Mouse (Mus musculus) E14TG2a.4 (cell line): ENCODE data around the gene Slc7a11.

Source experiments
- H3K27me3 ChIP-seq: 2 replicates; pipeline ENCODE4 v1.6.1; 2014; ENCODE audit warnings: low read length, control low read depth; ENCODE audit not compliant: insufficient read depth
- H3K36me3 ChIP-seq: 2 replicates; pipeline ENCODE4 v1.6.1; 2014; ENCODE audit warnings: low read length, control low read depth; ENCODE audit not compliant: insufficient read depth
- H3K4me1 ChIP-seq: replicated peaks from 2 replicates; pipeline ENCODE4 v1.6.1; 2014; ENCODE audit warnings: low read depth, low read length, control low read depth
- H3K4me3 ChIP-seq: replicated peaks from 2 replicates; pipeline ENCODE4 v1.5.1; 2014; ENCODE audit warnings: mild to moderate bottlenecking, low read length
- H3K9me3 ChIP-seq: 2 replicates; pipeline ENCODE4 v1.6.1; 2014; ENCODE audit warnings: low read length, control low read depth
- CTCF ChIP-seq: conservative IDR thresholded peaks from 2 replicates; pipeline ENCODE4 v1.5.1; 2014; ENCODE audit warnings: low read length
- NANOG ChIP-seq: IDR thresholded peaks from 2 replicates; pipeline ENCODE4 v1.6.1; 2014; ENCODE audit warnings: borderline replicate concordance, low read length, mixed read lengths
- POU5F1 ChIP-seq: IDR thresholded peaks from 2 replicates; pipeline ENCODE4 v1.6.1; 2014; ENCODE audit warnings: low read length, borderline replicate concordance

The Slc7a11 gene

GRCm38 (mm10) chr3:50382729-50383128, 60.7 kb downstream of the Slc7a11 start:
- H3K27me3 ChIP-seq = no peaks in the 10 kb centered on the region
- H3K4me3 ChIP-seq = no peak overlapping the region
- no peaks in the 10 kb centered on the region for H3K36me3 ChIP-seq
- H3K9me3 ChIP-seq = no peaks in the 10 kb centered on the region
- TF ChIP-seq CTCF (no peak), NANOG (no peak), POU5F1 (no peak)
- 0 out of 2 replicates have a peak, but pooled peaks cover 7% of the 10 kb centered on the region for H3K4me1 ChIP-seq

GRCm38 (mm10) chr3:50381861-50382693, 61.3 kb downstream of the Slc7a11 start:
- H3K27me3 ChIP-seq = no peaks in the 10 kb centered on the region
- 0 out of 2 replicates have a peak, but pooled peaks cover 7% of the 10 kb centered on the region for H3K4me1 ChIP-seq
- H3K4me3 ChIP-seq = no peak overlapping the region
- H3K9me3 ChIP-seq = no peaks in the 10 kb centered on the region
- no peaks in the 10 kb centered on the region for H3K36me3 ChIP-seq
- TF ChIP-seq CTCF (no peak), NANOG (no peak), POU5F1 (no peak)

DNA sequence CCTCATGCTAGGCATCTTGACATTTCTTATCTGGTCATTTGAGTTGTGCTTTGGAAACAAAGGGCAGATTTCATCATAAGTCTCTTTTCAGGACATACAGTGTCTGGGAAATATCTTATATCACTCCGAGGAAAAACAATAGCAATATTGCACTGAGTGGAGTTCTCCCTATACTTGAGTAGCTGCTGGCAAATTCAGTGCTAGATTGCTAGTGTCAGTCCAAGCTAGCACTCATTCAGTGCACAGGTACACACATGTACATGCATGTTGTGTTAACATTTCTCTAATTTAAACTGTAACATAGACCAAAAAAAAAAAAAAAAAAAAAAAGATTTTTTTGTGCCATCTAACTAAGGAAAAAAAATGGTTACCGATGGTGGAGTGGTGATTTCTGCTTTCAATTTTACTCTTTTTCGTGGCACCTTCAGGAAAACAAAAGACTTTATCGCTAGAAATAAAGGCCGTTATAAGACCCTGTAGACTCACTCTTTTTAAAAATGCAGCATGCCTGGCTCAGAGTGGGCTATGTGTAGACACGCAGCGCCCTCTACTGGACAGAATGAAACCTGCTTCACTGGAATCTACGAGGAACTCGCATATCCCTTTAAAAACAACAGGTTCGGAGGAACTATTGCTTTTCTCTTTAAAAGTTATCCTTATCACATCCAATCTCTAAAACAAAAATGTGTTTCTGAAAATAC, 62.1 kb downstream of the Slc7a11 start:
- no peaks in the 10 kb centered on the region for H3K9me3 ChIP-seq
- H3K4me3 ChIP-seq = no peak overlapping the region
- H3K27me3 ChIP-seq = no peaks in the 10 kb centered on the region
- no peaks in the 10 kb centered on the region for H3K36me3 ChIP-seq
- TF ChIP-seq POU5F1 = no peak
- no peak for TF ChIP-seq NANOG
- TF ChIP-seq CTCF = peak; percentile 67
- H3K4me1 ChIP-seq = 0 out of 2 replicates have a peak, but pooled peaks cover 7% of the 10 kb centered on the region

DNA sequence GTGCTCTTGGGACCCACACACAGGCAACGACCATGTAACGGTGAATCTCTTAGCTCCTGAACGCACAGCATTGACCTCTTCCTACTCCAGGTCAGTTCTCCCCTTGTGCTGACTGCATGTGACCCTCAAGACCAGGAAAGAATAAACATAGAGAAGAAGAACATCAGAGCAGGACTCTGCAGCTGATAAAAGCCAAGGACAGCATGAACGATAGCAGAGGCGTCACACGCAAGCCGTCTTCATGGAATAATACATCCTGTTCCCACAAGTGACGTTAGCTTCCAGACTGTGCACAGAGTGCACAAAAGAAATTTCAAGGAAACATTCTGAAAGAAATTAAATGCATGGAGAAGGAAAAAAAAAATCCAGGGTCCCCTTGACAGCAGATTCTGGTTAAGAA, 63.5 kb downstream of the Slc7a11 start:
- TF ChIP-seq CTCF = no peak
- TF ChIP-seq POU5F1 = no peak
- TF ChIP-seq NANOG = no peak
- H3K27me3 ChIP-seq = no peaks in the 10 kb centered on the region
- 0 out of 2 replicates have a peak, but pooled peaks cover 7% of the 10 kb centered on the region for H3K4me1 ChIP-seq
- H3K9me3 ChIP-seq = no peaks in the 10 kb centered on the region
- H3K36me3 ChIP-seq = no peaks in the 10 kb centered on the region
- no peak overlapping the region for H3K4me3 ChIP-seq

DNA sequence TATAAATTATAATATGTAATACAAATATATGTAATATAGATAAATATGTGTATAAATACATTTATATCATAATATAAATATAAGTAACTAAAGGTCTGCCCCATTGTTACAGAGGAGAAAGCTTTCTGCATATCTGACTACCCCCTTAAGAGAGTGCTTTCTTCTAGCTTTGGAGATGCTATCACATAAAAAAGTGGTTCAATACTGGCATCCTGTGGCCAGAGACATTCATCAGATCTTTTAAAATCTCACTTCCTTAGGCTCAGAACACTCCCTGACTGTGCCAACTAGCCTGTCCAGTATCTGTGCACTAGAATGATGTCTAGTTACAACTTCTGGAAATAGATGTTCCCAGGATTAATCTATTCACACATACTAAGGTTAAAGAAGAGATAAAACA, 67.9 kb downstream of the Slc7a11 start:
- H3K4me3 ChIP-seq = no peak overlapping the region
- TF ChIP-seq CTCF (no peak), POU5F1 (no peak), NANOG (no peak)
- no peaks in the 10 kb centered on the region for H3K36me3 ChIP-seq
- H3K27me3 ChIP-seq = no peaks in the 10 kb centered on the region
- H3K4me1 ChIP-seq = no peaks in the 10 kb centered on the region
- H3K9me3 ChIP-seq = no peaks in the 10 kb centered on the region

DNA sequence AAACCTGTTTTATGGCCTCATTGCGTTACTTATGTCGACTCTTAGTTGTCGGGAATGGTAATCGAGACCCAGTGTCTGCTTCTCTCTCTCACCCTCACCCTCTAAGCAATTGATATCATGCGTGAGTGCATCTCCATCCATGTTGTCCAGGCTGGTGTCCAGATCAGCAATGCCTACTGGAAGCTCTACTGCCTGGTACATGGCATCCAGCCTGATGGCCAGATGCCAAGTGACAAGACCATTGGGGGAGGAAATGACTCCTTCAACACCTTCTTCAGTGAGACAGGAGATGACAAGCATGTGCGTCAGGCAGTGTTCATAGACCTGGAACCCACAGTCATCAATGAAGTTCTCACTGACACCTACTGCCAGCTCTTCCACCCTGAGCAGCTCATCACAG, 73.6 kb downstream of the Slc7a11 start:
- Histone ChIP-seq H3K9me3 (no peaks in the 10 kb centered on the region), H3K4me1 (no peaks in the 10 kb centered on the region), H3K27me3 (no peaks in the 10 kb centered on the region), H3K4me3 (no peak overlapping the region), H3K36me3 (no peaks in the 10 kb centered on the region)
- no peak for TF ChIP-seq CTCF
- TF ChIP-seq NANOG = no peak
- no peak for TF ChIP-seq POU5F1

DNA sequence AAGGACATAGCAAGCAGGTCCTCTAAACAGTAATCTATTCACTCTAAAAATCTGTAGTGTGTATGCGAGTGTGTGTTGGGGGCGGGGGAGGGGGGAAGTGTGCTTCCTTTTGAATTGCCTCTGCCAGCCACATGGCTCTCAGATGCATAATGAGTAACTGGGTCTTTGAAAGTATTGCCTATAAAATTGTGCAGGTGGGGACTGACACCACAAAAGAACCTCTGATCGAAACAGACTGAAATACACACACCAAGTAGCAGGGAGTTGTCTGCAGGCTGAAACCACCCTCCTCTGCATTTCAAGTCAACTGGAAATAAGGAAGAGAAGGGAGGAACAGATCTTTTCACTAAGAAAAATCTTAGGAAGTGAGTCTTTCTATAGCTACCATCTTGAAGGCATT, 76.2 kb downstream of the Slc7a11 start:
- Histone ChIP-seq H3K27me3 (no peaks in the 10 kb centered on the region), H3K4me1 (no peaks in the 10 kb centered on the region), H3K36me3 (no peaks in the 10 kb centered on the region), H3K9me3 (no peaks in the 10 kb centered on the region), H3K4me3 (no peak overlapping the region)
- TF ChIP-seq NANOG = no peak
- TF ChIP-seq CTCF = no peak
- no peak for TF ChIP-seq POU5F1

GRCm38 (mm10) chr3:50363659-50364058, 79.8 kb downstream of the Slc7a11 start:
- H3K36me3 ChIP-seq = no peaks in the 10 kb centered on the region
- no peak overlapping the region for H3K4me3 ChIP-seq
- H3K9me3 ChIP-seq = no peaks in the 10 kb centered on the region
- TF ChIP-seq NANOG = no peak
- no peak for TF ChIP-seq CTCF
- TF ChIP-seq POU5F1 = no peak
- no peaks in the 10 kb centered on the region for H3K27me3 ChIP-seq
- no peaks in the 10 kb centered on the region for H3K4me1 ChIP-seq

GRCm38 (mm10) chr3:50347081-50347480, 96.3 kb downstream of the Slc7a11 start:
- no peak overlapping the region for H3K4me3 ChIP-seq
- no peak for TF ChIP-seq POU5F1
- no peak for TF ChIP-seq NANOG
- TF ChIP-seq CTCF = no peak
- H3K36me3 ChIP-seq = no peaks in the 10 kb centered on the region
- H3K4me1 ChIP-seq = no peaks in the 10 kb centered on the region
- H3K9me3 ChIP-seq = no peaks in the 10 kb centered on the region
- no peaks in the 10 kb centered on the region; the same call in 1 of the 2 replicates for H3K27me3 ChIP-seq
